Comparison of ENCODE assay signal across 31 mouse cellular contexts in genomic region chr7:128555141-128555750, GRCm38 (mm10). TPM values are rescaled to one million over a fixed set of nuclear protein-coding genes. Genes with fewer than 3 reads are reported as not detected.
DNase-seq lines count a peak whose midpoint lies in the region; ATAC-seq and TF ChIP-seq lines count a peak whose summit lies in the region.
"Had no signal": no experiment of that assay in that cellular context is flagged by ENCODE, and none has a peak within 500 bp of the region (broad histone marks: within the 10 kb centered on the region; RNA-seq: fewer than 3 reads in every experiment).

No protein-coding gene starts in this region.

- no peaks in the 10 kb centered on the region for H3K27me3 ChIP-seq in kidney, embryonic 16.5 days (ENCODE audit: insufficient read depth, low read length)
- no peaks in the 10 kb centered on the region for H3K27me3 ChIP-seq in kidney, embryonic 15.5 days
- H3K27me3 ChIP-seq in embryonic facial prominence, embryonic 10.5 days (replicated peaks; ENCODE audit: low read depth, poor library complexity, severe bottlenecking), result no peaks in the 10 kb centered on the region
- H3K27me3 ChIP-seq: CH12.LX; forebrain, embryonic 12.5 days; heart, embryonic 12.5 days; hindbrain, embryonic 13.5 days; limb, embryonic 15.5 days; liver, embryonic 15.5 days; lung, embryonic 15.5 days; neural tube, embryonic 12.5 days; Patski had no signal

- H3K4me1 ChIP-seq in kidney, embryonic 16.5 days (ENCODE audit: insufficient read depth, low read length), result peaks cover 7% of the 10 kb centered on the region; the same call in 1 of the 2 replicates
- H3K4me1 ChIP-seq in kidney, embryonic 15.5 days, result peaks cover 2% of the 10 kb centered on the region; the same call in 1 of the 2 replicates
- H3K4me1 ChIP-seq in embryonic facial prominence, embryonic 10.5 days, result peaks cover 29% of the 10 kb centered on the region
- H3K4me1 ChIP-seq: liver, embryonic 15.5 days had no signal

- peak; percentile 19 for DNase-seq in gastrocnemius, adult 2 months
- no peak for DNase-seq in gastrocnemius, adult 18-20 months (ENCODE audit: low spot score)
- peak; percentile 55 for DNase-seq in NIH3T3 (ENCODE audit: low read depth)
- DNase-seq in kidney, postnatal 36 days, result peak; percentile 55 to 60
- no peak for DNase-seq in embryonic facial prominence, embryonic 10.5 days (ENCODE audit: low spot score)
- DNase-seq: adrenal gland, postnatal 10 days; cerebellum, adult 9-10 months; forebrain, postnatal 0 days; gastrocnemius, postnatal 25 days; heart, adult 18-20 months; heart, postnatal 4 days; layer of hippocampus, adult 9-11 months; right cerebral cortex, postnatal 4 days; thymus, adult 2 months; thymus, postnatal 4 days had no signal

- H3K9me3 ChIP-seq in kidney, embryonic 16.5 days (ENCODE audit: low read length), result no peaks in the 10 kb centered on the region
- no peaks in the 10 kb centered on the region for H3K9me3 ChIP-seq in kidney, embryonic 15.5 days (replicated peaks)
- no peaks in the 10 kb centered on the region for H3K9me3 ChIP-seq in embryonic facial prominence, embryonic 10.5 days
- H3K9me3 ChIP-seq: forebrain, embryonic 12.5 days; hindbrain, embryonic 13.5 days; limb, embryonic 10.5 days; limb, embryonic 15.5 days; liver, embryonic 15.5 days; lung, embryonic 15.5 days; neural tube, embryonic 12.5 days had no signal

- no peak for TF ChIP-seq CTCF in gastrocnemius, adult 2 months (IDR thresholded peaks at IDR 0.05)

- intact Hi-C loops in gastrocnemius, adult 2 months (cut with DNase I), result loop anchor here (5.0 to 10.0 kb wide), 2 partner anchors 33 to 80 kb away; partner anchors contain the start of gene Bag3

- no peak overlapping the region for H3K4me2 ChIP-seq in kidney, embryonic 16.5 days (replicated peaks; ENCODE audit: low read depth, low read length)
- H3K4me2 ChIP-seq in kidney, embryonic 15.5 days, result no peak overlapping the region
- H3K4me2 ChIP-seq: forebrain, embryonic 12.5 days; heart, embryonic 12.5 days; hindbrain, embryonic 13.5 days; limb, embryonic 15.5 days; liver, embryonic 15.5 days; lung, embryonic 15.5 days; midbrain, embryonic 11.5 days; neural tube, embryonic 12.5 days had no signal

- no peak overlapping the region for H3K9ac ChIP-seq in kidney, embryonic 16.5 days (replicated peaks; ENCODE audit: low read length)
- no peak overlapping the region for H3K9ac ChIP-seq in kidney, embryonic 15.5 days
- H3K9ac ChIP-seq: forebrain, embryonic 12.5 days; forebrain, postnatal 0 days; heart, embryonic 12.5 days; hindbrain, embryonic 13.5 days; limb, embryonic 15.5 days; liver, embryonic 15.5 days; lung, embryonic 15.5 days; neural tube, embryonic 12.5 days had no signal

- H3K4me3 ChIP-seq in gastrocnemius, adult 2 months, result no peak overlapping the region
- no peak overlapping the region for H3K4me3 ChIP-seq in kidney, embryonic 16.5 days (ENCODE audit: low read length)
- H3K4me3 ChIP-seq in kidney, embryonic 15.5 days (replicated peaks), result no peak overlapping the region
- no peak overlapping the region for H3K4me3 ChIP-seq in embryonic facial prominence, embryonic 10.5 days
- H3K4me3 ChIP-seq: forebrain, embryonic 12.5 days; heart, embryonic 12.5 days; hindbrain, embryonic 13.5 days; limb, embryonic 10.5 days; limb, embryonic 15.5 days; liver, embryonic 15.5 days; lung, embryonic 15.5 days; neural tube, embryonic 12.5 days had no signal

- no peak for ATAC-seq in kidney, embryonic 16.5 days (ENCODE audit: low FRiP score, low TSS enrichment)
- ATAC-seq in kidney, embryonic 15.5 days (replicated peaks; ENCODE audit: low FRiP score), result no peak
- no peak for ATAC-seq in megakaryocyte-erythroid progenitor cell, adult 5-6 weeks (replicated peaks; ENCODE audit: low FRiP score, low TSS enrichment, poor library complexity, severe bottlenecking)
- ATAC-seq: forebrain, postnatal 0 days; intestine, embryonic 16.5 days; midbrain, embryonic 16.5 days had no signal

- no peaks in the 10 kb centered on the region for H3K36me3 ChIP-seq in kidney, embryonic 16.5 days (ENCODE audit: insufficient read depth, low read length)
- H3K36me3 ChIP-seq in kidney, embryonic 15.5 days, result no peaks in the 10 kb centered on the region
- H3K36me3 ChIP-seq in embryonic facial prominence, embryonic 10.5 days (replicated peaks), result no peaks in the 10 kb centered on the region
- H3K36me3 ChIP-seq: forebrain, embryonic 12.5 days; heart, embryonic 12.5 days; hindbrain, embryonic 13.5 days; limb, embryonic 10.5 days; limb, embryonic 15.5 days; liver, embryonic 15.5 days; lung, embryonic 15.5 days; neural tube, embryonic 12.5 days had no signal

- peak overlapping the region; percentile 76 for H3K27ac ChIP-seq in gastrocnemius, adult 2 months
- peak overlapping the region; percentile 28; the same call in 1 of the 2 replicates for H3K27ac ChIP-seq in kidney, embryonic 16.5 days (ENCODE audit: low read length)
- H3K27ac ChIP-seq in kidney, embryonic 15.5 days, result no peak overlapping the region
- H3K27ac ChIP-seq in embryonic facial prominence, embryonic 10.5 days (replicated peaks), result no peak overlapping the region
- H3K27ac ChIP-seq: forebrain, embryonic 12.5 days; hindbrain, embryonic 13.5 days; limb, embryonic 15.5 days; liver, embryonic 15.5 days; lung, embryonic 15.5 days; neural tube, embryonic 12.5 days had no signal

- WGBS in kidney, embryonic 16.5 days, result 79% methylated on average over 5 of the region's 5 CpGs
- 83% methylated on average over 5 of the region's 5 CpGs for WGBS in kidney, embryonic 15.5 days
- WGBS in embryonic facial prominence, embryonic 10.5 days, result 87% methylated on average over 5 of the region's 5 CpGs

RNA-seq across cellular contexts. Expression of gene Bag3, which starts 31.8 kb away (rescaled TPM):
- 100 to 1,000 TPM; 133 to 186 TPM for total RNA-seq in gastrocnemius, adult 2 months (2021)
- 100 to 1,000 TPM; 129 to 219 TPM for total RNA-seq in gastrocnemius, adult 18-20 months (2021)
- polyA plus RNA-seq in kidney, embryonic 16.5 days (2015; fragmentation: Nextera tagmentation; extraction: Ambion mirVana), result 11.7 and 15.8 TPM in 2 replicates
- 12.7 and 14.2 TPM in 2 replicates for polyA plus RNA-seq in kidney, embryonic 15.5 days (2015; fragmentation: Nextera tagmentation; extraction: Ambion mirVana)
- 11.2 and 11.5 TPM in 2 replicates for polyA plus RNA-seq in embryonic facial prominence, embryonic 10.5 days (2016; fragmentation: Nextera tagmentation; extraction: Ambion mirVana)
- total RNA-seq in megakaryocyte-erythroid progenitor cell, adult 5-6 weeks (2014; fragmentation: Nextera tagmentation), result 11.0 and 12.7 TPM in 2 replicates
- 6.5 and 14.2 TPM in 2 replicates for total RNA-seq in megakaryocyte-erythroid progenitor cell, adult 5-6 weeks (2017)

RNA-seq across cellular contexts. Expression of gene Inpp5f, which starts 55.9 kb away (rescaled TPM):
- total RNA-seq in gastrocnemius, adult 2 months (2021), result 1 to 10 TPM; 2.8 to 3.1 TPM
- 1 to 10 TPM; 2.3 to 3.2 TPM for total RNA-seq in gastrocnemius, adult 18-20 months (2021)
- polyA plus RNA-seq in kidney, embryonic 16.5 days (2015; fragmentation: Nextera tagmentation; extraction: Ambion mirVana), result 24.5 and 25.9 TPM in 2 replicates
- 24.3 and 25.6 TPM in 2 replicates for polyA plus RNA-seq in kidney, embryonic 15.5 days (2015; fragmentation: Nextera tagmentation; extraction: Ambion mirVana)
- 32.2 and 32.9 TPM in 2 replicates for polyA plus RNA-seq in embryonic facial prominence, embryonic 10.5 days (2016; fragmentation: Nextera tagmentation; extraction: Ambion mirVana)
- total RNA-seq in megakaryocyte-erythroid progenitor cell, adult 5-6 weeks (2014; fragmentation: Nextera tagmentation), result 8.8 and 11.5 TPM in 2 replicates
- total RNA-seq in megakaryocyte-erythroid progenitor cell, adult 5-6 weeks (2017), result 4.6 and 9.4 TPM in 2 replicates

Comparison
In these comparisons a context has a peak if more than half of its experiments do, and no peak if none do; other contexts are left out.
1. DNase-seq: peak in gastrocnemius, adult 2 months (single experiment), NIH3T3 (single experiment) and kidney, postnatal 36 days (2 of 2); none in gastrocnemius, adult 18-20 months (single experiment) and embryonic facial prominence, embryonic 10.5 days (single experiment).
2. H3K27ac ChIP-seq: peak in gastrocnemius, adult 2 months (single experiment) and kidney, embryonic 16.5 days (single experiment); none in kidney, embryonic 15.5 days (single experiment) and embryonic facial prominence, embryonic 10.5 days (single experiment).
3. RNA of gene Bag3, which starts 31.8 kb away (total RNA-seq): 129 to 219 TPM in gastrocnemius, adult 18-20 months and 133 to 186 TPM in gastrocnemius, adult 2 months; 6.5 to 14.2 TPM in megakaryocyte-erythroid progenitor cell, adult 5-6 weeks; every median in the first group is over 4 times any median in the second.